Mouse (Mus musculus) lung, adult 2 months (tissue): ENCODE data around the gene Numa1.

Experiments
- CTCF ChIP-seq: fragments of 200-500 bp; IDR thresholded peaks from 2 replicates; pipeline ENCODE4 v1.5.1; 2011; ENCODE audit warnings: mild to moderate bottlenecking, low read length, control low read depth; ENCODE audit not compliant: insufficient read depth
- POLR2A ChIP-seq: fragments of 200-500 bp; IDR thresholded peaks from 2 replicates; pipeline ENCODE4 v1.6.1; 2011; ENCODE audit warnings: low read depth, mild to moderate bottlenecking, control low read depth, low read length, borderline replicate concordance; ENCODE audit errors: extremely low read depth

DNA sequence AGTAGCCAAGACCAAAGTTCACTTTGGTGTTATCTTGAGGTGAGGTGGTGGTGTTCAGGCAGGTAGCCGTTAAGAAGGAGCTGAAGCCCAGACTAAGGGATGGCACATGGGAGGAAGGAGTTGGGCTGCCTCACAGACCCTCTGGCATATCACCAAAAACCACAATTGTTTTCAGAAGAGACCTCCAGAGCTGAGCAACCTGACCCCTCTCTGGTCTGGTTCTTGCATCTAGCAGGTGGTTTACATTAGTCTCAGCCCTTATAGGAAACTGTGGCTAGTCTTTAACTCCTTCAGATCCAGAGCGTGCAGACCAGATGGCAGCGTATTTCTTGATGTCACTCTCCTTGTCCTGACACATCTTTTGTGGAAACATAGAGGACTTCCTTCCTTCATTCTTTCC lies 39.8 kb downstream of the Numa1 start:
- no peak for TF ChIP-seq CTCF
- no peak for TF ChIP-seq POLR2A
